In genomic region chr6:97551884-97552283, GRCm38 (mm10) we compare ENCODE assay signal across 16 mouse cellular contexts.
DNase-seq lines count a peak whose midpoint lies in the region; ATAC-seq lines count a peak whose summit lies in the region.
"Had no signal": no experiment of that assay in that cellular context is flagged by ENCODE, and none has a peak within 500 bp of the region (broad histone marks: within the 10 kb centered on the region; RNA-seq: fewer than 3 reads in every experiment).

No protein-coding gene starts in this region.

- peak overlapping the region; percentile 56 for H3K27ac ChIP-seq in hindbrain, embryonic 12.5 days
- no peak overlapping the region for H3K27ac ChIP-seq in hindbrain, embryonic 10.5 days
- H3K27ac ChIP-seq in midbrain, embryonic 15.5 days: peak overlapping the region; percentile 6; the same call in 1 of the 2 replicates
- H3K27ac ChIP-seq: embryonic facial prominence, embryonic 15.5 days; liver, embryonic 15.5 days had no signal

- peaks cover 6% of the 10 kb centered on the region for H3K36me3 ChIP-seq in hindbrain, embryonic 12.5 days
- peaks cover 20% of the 10 kb centered on the region for H3K36me3 ChIP-seq in hindbrain, embryonic 10.5 days
- no peaks in the 10 kb centered on the region for H3K36me3 ChIP-seq in midbrain, embryonic 15.5 days (replicated peaks)
- H3K36me3 ChIP-seq: embryonic facial prominence, embryonic 15.5 days; liver, embryonic 15.5 days had no signal

- no peak overlapping the region for H3K4me2 ChIP-seq in hindbrain, embryonic 12.5 days (replicated peaks)
- no peak overlapping the region for H3K4me2 ChIP-seq in midbrain, embryonic 15.5 days
- H3K4me2 ChIP-seq: embryonic facial prominence, embryonic 15.5 days; liver, embryonic 15.5 days had no signal

- H3K4me3 ChIP-seq in hindbrain, embryonic 12.5 days: no peak overlapping the region
- no peak overlapping the region for H3K4me3 ChIP-seq in hindbrain, embryonic 10.5 days
- H3K4me3 ChIP-seq in midbrain, embryonic 15.5 days: no peak overlapping the region
- H3K4me3 ChIP-seq: embryonic facial prominence, embryonic 15.5 days; liver, embryonic 15.5 days had no signal

- H3K27me3 ChIP-seq in hindbrain, embryonic 12.5 days: no peaks in the 10 kb centered on the region
- H3K27me3 ChIP-seq in hindbrain, embryonic 10.5 days (ENCODE audit: insufficient read depth, poor library complexity, severe bottlenecking): no peaks in the 10 kb centered on the region
- no peaks in the 10 kb centered on the region for H3K27me3 ChIP-seq in midbrain, embryonic 15.5 days (replicated peaks)
- H3K27me3 ChIP-seq: embryonic facial prominence, embryonic 15.5 days; liver, embryonic 15.5 days had no signal

- H3K9me3 ChIP-seq in hindbrain, embryonic 12.5 days (replicated peaks): no peaks in the 10 kb centered on the region; the same call in 1 of the 2 replicates
- peaks cover 8% of the 10 kb centered on the region for H3K9me3 ChIP-seq in hindbrain, embryonic 10.5 days
- no peaks in the 10 kb centered on the region for H3K9me3 ChIP-seq in midbrain, embryonic 15.5 days
- H3K9me3 ChIP-seq: embryonic facial prominence, embryonic 15.5 days; liver, embryonic 15.5 days had no signal

- no peak for DNase-seq in hindbrain, embryonic 10.5 days (ENCODE audit: low spot score)
- peak; percentile 34 for DNase-seq in retina, postnatal 1 day
- DNase-seq in retina, embryonic 14.5 days (ENCODE audit: low spot score): no peak
- no peak for DNase-seq in urinary bladder, adult 18-20 months (ENCODE audit: low spot score in 2 of 2)
- DNase-seq in right cerebral cortex, adult 18-20 months: no peak
- DNase-seq in thymus, postnatal 10 days (ENCODE audit: low spot score in 2 of 2): no peak
- DNase-seq: cerebellum, adult 11-12 months; gastrocnemius, postnatal 10 days; kidney, adult 11 months; kidney, postnatal 25 days; lung, postnatal 14 days; right cerebral cortex, postnatal 14 days had no signal

- H3K4me1 ChIP-seq in hindbrain, embryonic 12.5 days: peaks cover 36% of the 10 kb centered on the region
- peaks cover 39% of the 10 kb centered on the region for H3K4me1 ChIP-seq in hindbrain, embryonic 10.5 days (replicated peaks)
- peaks cover 19% of the 10 kb centered on the region for H3K4me1 ChIP-seq in midbrain, embryonic 15.5 days
- H3K4me1 ChIP-seq: liver, embryonic 15.5 days had no signal

- H3K9ac ChIP-seq in hindbrain, embryonic 12.5 days: no peak overlapping the region
- H3K9ac ChIP-seq in midbrain, embryonic 15.5 days: no peak overlapping the region
- H3K9ac ChIP-seq: embryonic facial prominence, embryonic 15.5 days; liver, embryonic 15.5 days had no signal

- 75% methylated on average over 8 of the region's 8 CpGs for WGBS in hindbrain, embryonic 12.5 days
- WGBS in hindbrain, embryonic 10.5 days: 85% methylated on average over 8 of the region's 8 CpGs
- 41% methylated on average over 8 of the region's 8 CpGs for WGBS in midbrain, embryonic 15.5 days

- ATAC-seq in hindbrain, embryonic 12.5 days (ENCODE audit: low FRiP score): no peak; the same call in 1 of the 2 replicates
- peak; percentile 70 for ATAC-seq in midbrain, embryonic 15.5 days (replicated peaks)
